In the genomic region with DNA sequence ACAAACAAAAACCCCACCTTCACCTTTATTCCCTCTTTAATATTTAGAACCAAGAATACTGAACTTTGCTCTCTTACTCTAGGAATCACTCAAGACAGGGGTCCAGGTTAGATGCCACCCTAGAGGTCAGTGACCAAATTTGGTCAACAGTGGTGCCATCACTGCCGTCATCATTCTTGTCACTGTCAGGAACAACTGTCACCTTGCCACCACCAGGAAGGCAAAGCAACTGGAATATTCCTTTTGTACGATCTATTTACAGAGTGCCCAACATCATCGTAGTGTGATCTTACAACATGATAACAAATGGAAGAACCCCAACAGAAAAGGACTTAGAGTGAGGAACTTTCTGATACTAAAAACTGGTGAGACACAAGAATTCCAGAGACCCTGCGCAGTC, we compare ENCODE assay signal across 9 mouse cellular contexts. TPM values are rescaled to one million over a fixed set of nuclear protein-coding genes. Genes with fewer than 3 reads are reported as not detected.
A peak's percentile ranks its signal among the peaks of the same experiment; 100 is the strongest.
DNase-seq lines count a peak whose midpoint lies in the region; ATAC-seq and TF ChIP-seq lines count a peak whose summit lies in the region.
"Had no signal": no experiment of that assay in that cellular context is flagged by ENCODE, and none has a peak within 500 bp of the region (broad histone marks: within the 10 kb centered on the region; RNA-seq: fewer than 3 reads in every experiment).

No protein-coding gene starts in this region.

- TF ChIP-seq CTCF in stomach, postnatal 0 days (IDR thresholded peaks at IDR 0.05; ENCODE audit: low read depth) = no peak
- no peak for TF ChIP-seq CTCF in thymus, adult 2 months (IDR thresholded peaks at IDR 0.05; ENCODE audit: borderline replicate concordance, control insufficient read depth, extremely low read depth, insufficient read depth, low read length, poor library complexity)

- ATAC-seq in neural tube, embryonic 11.5 days (ENCODE audit: insufficient read depth, low FRiP score, low TSS enrichment) = no peak
- no peak for ATAC-seq in forebrain, embryonic 13.5 days
- ATAC-seq in limb, embryonic 14.5 days (ENCODE audit: low FRiP score, low read depth) = no peak
- ATAC-seq in stomach, postnatal 0 days (ENCODE audit: low FRiP score, low TSS enrichment) = no peak

- TF ChIP-seq POLR2A in limb, embryonic 14.5 days (IDR thresholded peaks at IDR 0.05; ENCODE audit: borderline replicate concordance, extremely low read depth, insufficient read depth, insufficient read length) = no peak
- TF ChIP-seq POLR2A in thymus, adult 2 months (IDR thresholded peaks at IDR 0.05; ENCODE audit: control insufficient read depth, extremely low read depth, insufficient read depth, low read length, poor library complexity) = no peak

- peak overlapping the region; percentile 54 for H3K4me2 ChIP-seq in neural tube, embryonic 11.5 days (ENCODE audit: low read depth)
- peak overlapping the region; percentile 72 for H3K4me2 ChIP-seq in forebrain, embryonic 13.5 days
- peak overlapping the region; percentile 60 for H3K4me2 ChIP-seq in limb, embryonic 14.5 days (replicated peaks; ENCODE audit: low read depth, low read length, severe bottlenecking)
- peak overlapping the region; percentile 68 for H3K4me2 ChIP-seq in stomach, postnatal 0 days (replicated peaks; ENCODE audit: low read depth)

- peak overlapping the region; percentile 98 for H3K4me3 ChIP-seq in neural tube, embryonic 11.5 days (ENCODE audit: low read depth, low read length)
- peak overlapping the region; percentile 86 for H3K4me3 ChIP-seq in forebrain, embryonic 13.5 days
- peak overlapping the region; percentile 98 for H3K4me3 ChIP-seq in limb, embryonic 14.5 days (replicated peaks; ENCODE audit: low read length)
- H3K4me3 ChIP-seq in stomach, postnatal 0 days (ENCODE audit: low read depth, low read length) = peak overlapping the region; percentile 98
- H3K4me3 ChIP-seq in thymus, adult 2 months (ENCODE audit: control insufficient read depth, insufficient read depth, low read length) = no peak overlapping the region

- 50% methylated on average over 4 of the region's 4 CpGs for WGBS in neural tube, embryonic 11.5 days
- 62% methylated on average over 4 of the region's 4 CpGs for WGBS in forebrain, embryonic 13.5 days
- WGBS in limb, embryonic 14.5 days = 43% methylated on average over 4 of the region's 4 CpGs
- 17% methylated on average over 4 of the region's 4 CpGs for WGBS in stomach, postnatal 0 days
- WGBS in thymus, adult 2 months = 75% methylated on average over 4 of the region's 4 CpGs

- H3K9me3 ChIP-seq in neural tube, embryonic 11.5 days (ENCODE audit: control insufficient read depth, low read length) = no peaks in the 10 kb centered on the region
- H3K9me3 ChIP-seq in forebrain, embryonic 13.5 days (replicated peaks) = no peaks in the 10 kb centered on the region
- H3K9me3 ChIP-seq in limb, embryonic 14.5 days (ENCODE audit: control insufficient read depth, low read length) = no peaks in the 10 kb centered on the region
- no peaks in the 10 kb centered on the region for H3K9me3 ChIP-seq in stomach, postnatal 0 days (ENCODE audit: control insufficient read depth, low read length)

- no peaks in the 10 kb centered on the region for H3K36me3 ChIP-seq in neural tube, embryonic 11.5 days (ENCODE audit: control insufficient read depth, insufficient read depth, low read length)
- peaks cover 27% of the 10 kb centered on the region for H3K36me3 ChIP-seq in forebrain, embryonic 13.5 days (ENCODE audit: poor library complexity, severe bottlenecking)
- peaks cover 37% of the 10 kb centered on the region for H3K36me3 ChIP-seq in limb, embryonic 14.5 days (ENCODE audit: control insufficient read depth, insufficient read depth, low read length)
- H3K36me3 ChIP-seq in stomach, postnatal 0 days (ENCODE audit: control insufficient read depth, insufficient read depth, low read length) = peaks cover 9% of the 10 kb centered on the region; the same call in 1 of the 2 replicates
- H3K36me3 ChIP-seq in thymus, adult 2 months (ENCODE audit: control insufficient read depth, insufficient read depth, low read length) = peaks cover 9% of the 10 kb centered on the region

- no peaks in the 10 kb centered on the region for H3K27me3 ChIP-seq in neural tube, embryonic 11.5 days (ENCODE audit: control insufficient read depth, insufficient read depth, low read length)
- H3K27me3 ChIP-seq in forebrain, embryonic 13.5 days = no peaks in the 10 kb centered on the region
- H3K27me3 ChIP-seq in limb, embryonic 14.5 days (ENCODE audit: control insufficient read depth, insufficient read depth, low read length) = no peaks in the 10 kb centered on the region
- no peaks in the 10 kb centered on the region for H3K27me3 ChIP-seq in stomach, postnatal 0 days (ENCODE audit: control insufficient read depth, insufficient read depth, low read length)
- H3K27me3 ChIP-seq in thymus, adult 2 months (ENCODE audit: control insufficient read depth, insufficient read depth, low read length) = no peaks in the 10 kb centered on the region

- no peak overlapping the region for H3K27ac ChIP-seq in neural tube, embryonic 11.5 days (ENCODE audit: low read depth, low read length)
- H3K27ac ChIP-seq in forebrain, embryonic 13.5 days = no peak overlapping the region
- H3K27ac ChIP-seq in limb, embryonic 14.5 days (replicated peaks; ENCODE audit: low read depth, low read length) = no peak overlapping the region
- H3K27ac ChIP-seq in stomach, postnatal 0 days (replicated peaks) = no peak overlapping the region
- no peak overlapping the region for H3K27ac ChIP-seq in thymus, adult 2 months (ENCODE audit: control insufficient read depth, insufficient read depth, low read length)

- TF ChIP-seq EP300 in stomach, postnatal 0 days (optimal IDR thresholded peaks at IDR 0.05) = no peak

- peaks cover 13% of the 10 kb centered on the region for H3K4me1 ChIP-seq in neural tube, embryonic 11.5 days (ENCODE audit: control insufficient read depth, insufficient read depth, low read length)
- peaks cover 53% of the 10 kb centered on the region for H3K4me1 ChIP-seq in forebrain, embryonic 13.5 days
- H3K4me1 ChIP-seq in limb, embryonic 14.5 days (ENCODE audit: control insufficient read depth, insufficient read depth, low read length) = peaks cover 25% of the 10 kb centered on the region
- H3K4me1 ChIP-seq in stomach, postnatal 0 days (replicated peaks; ENCODE audit: control insufficient read depth, insufficient read depth) = peaks cover 3% of the 10 kb centered on the region; the same call in 1 of the 2 replicates
- H3K4me1 ChIP-seq in thymus, adult 2 months (replicated peaks; ENCODE audit: control insufficient read depth, insufficient read depth, low read length) = peaks cover 8% of the 10 kb centered on the region; the same call in 1 of the 2 replicates

- DNase-seq in neural tube, embryonic 11.5 days (ENCODE audit: low spot score) = no peak
- DNase-seq in neural tube, embryonic 10.5 days (ENCODE audit: extremely low spot score, low spot score) = no peak
- DNase-seq in limb, embryonic 14.5 days (ENCODE audit: low spot score) = no peak
- DNase-seq in stomach, postnatal 0 days (ENCODE audit: low spot score) = no peak
- no peak for DNase-seq in urinary bladder, postnatal 36 days (ENCODE audit: low spot score in 2 of 2)
- no peak for DNase-seq in right cerebral cortex, adult 18-20 months
- no peak for DNase-seq in thymus, adult 2 months
- DNase-seq: cerebellum, postnatal 36 days had no signal

- H3K9ac ChIP-seq in neural tube, embryonic 11.5 days (ENCODE audit: low read length) = no peak overlapping the region
- peak overlapping the region; percentile 99 for H3K9ac ChIP-seq in forebrain, embryonic 13.5 days
- 0 out of 2 replicates have a peak overlapping the region, but pooled peaks have one; percentile 99 for H3K9ac ChIP-seq in limb, embryonic 14.5 days (ENCODE audit: low read depth, low read length, severe bottlenecking)
- H3K9ac ChIP-seq in stomach, postnatal 0 days (ENCODE audit: low read length) = no peak overlapping the region

RNA-seq across cellular contexts. Expression of a gene that starts 1.9 kb away (rescaled TPM):
- polyA plus RNA-seq in neural tube, embryonic 11.5 days (2014; fragmentation: Nextera tagmentation; extraction: Ambion mirVana) = 52.0 and 55.4 TPM in 2 replicates
- 32.2 and 34.2 TPM in 2 replicates for polyA plus RNA-seq in forebrain, embryonic 13.5 days (2015; fragmentation: Nextera tagmentation; extraction: Ambion mirVana)
- 96.7 and 99.0 TPM in 2 replicates for polyA plus RNA-seq in limb, embryonic 14.5 days (2012; rRNA removed)
- polyA plus RNA-seq in limb, embryonic 14.5 days (2014; fragmentation: Nextera tagmentation; extraction: Ambion mirVana) = 36.5 and 39.7 TPM in 2 replicates
- 24.0 and 27.0 TPM in 2 replicates for polyA plus RNA-seq in stomach, postnatal 0 days (2015; fragmentation: Nextera tagmentation; extraction: Ambion mirVana)
- 84.7 and 175 TPM in 2 replicates for polyA plus RNA-seq in thymus, adult 2 months (2012; rRNA removed)

Comparison
In these comparisons a context has a peak if more than half of its experiments do, and no peak if none do; other contexts are left out.
1. H3K9ac ChIP-seq: peak in forebrain, embryonic 13.5 days (single experiment) and limb, embryonic 14.5 days (single experiment); none in neural tube, embryonic 11.5 days (single experiment) and stomach, postnatal 0 days (single experiment).
2. Peak in every context shown above with its lines, with median percentiles within 50 percentile points of each other: H3K4me2 ChIP-seq.